Mouse (Mus musculus): ENCODE measurements around the gene Dcaf15. TPM values are rescaled to one million over a fixed set of nuclear protein-coding genes. Genes with fewer than 3 reads are reported as not detected.
A peak's percentile ranks its signal among the peaks of the same experiment; 100 is the strongest.

Dcaf15 gene
- polyA plus RNA-seq, 1 experiment from 2014 or later = 4.6 TPM

MicroRNAs within 50 kb of the gene (microRNA counts, 519-probe panel; counts per million panel counts)
- microRNA mmu-miR-709 = 2,054 counts per million, percentile 24 among the panel's probes with 10 or more counts

Small RNAs within 50 kb of the gene (microRNA-seq; reads per million reads assigned to microRNA genes)
- not detected for gene Mir709

Other genes starting within 250 kb of the Dcaf15 start
- gene Adgrl1, start 204.7 kb downstream of the Dcaf15 start, polyA plus RNA-seq (2015; fragmentation: Nextera tagmentation; extraction: Ambion mirVana) = 7.1 and 10.7 TPM in 2 replicates
- gene Gm10644, start 149.6 kb downstream of the Dcaf15 start, polyA plus RNA-seq (2015; fragmentation: Nextera tagmentation; extraction: Ambion mirVana) = 0.76 and 0.93 TPM in 2 replicates
- 55.8 and 63.3 TPM in 2 replicates for gene Asf1b, start 149.3 kb downstream of the Dcaf15 start, polyA plus RNA-seq (2015; fragmentation: Nextera tagmentation; extraction: Ambion mirVana)
- gene Prkaca, start 131.8 kb downstream of the Dcaf15 start, polyA plus RNA-seq (2015; fragmentation: Nextera tagmentation; extraction: Ambion mirVana) = 246 and 260 TPM in 2 replicates
- 5.6 and 5.9 TPM in 2 replicates for gene Samd1, start 107.1 kb downstream of the Dcaf15 start, polyA plus RNA-seq (2015; fragmentation: Nextera tagmentation; extraction: Ambion mirVana)
- gene 1700067K01Rik, start 103.3 kb downstream of the Dcaf15 start, polyA plus RNA-seq (2015; fragmentation: Nextera tagmentation; extraction: Ambion mirVana) = 0.74 and 0.90 TPM in 2 replicates
- gene 2210011C24Rik, start 92.6 kb downstream of the Dcaf15 start, polyA plus RNA-seq (2015; fragmentation: Nextera tagmentation; extraction: Ambion mirVana) = 0.31 and 0.57 TPM in 2 replicates
- 1.2 and 1.9 TPM in 2 replicates for gene Palm3, start 83.3 kb downstream of the Dcaf15 start, polyA plus RNA-seq (2015; fragmentation: Nextera tagmentation; extraction: Ambion mirVana)
- 5.4 and 6.6 TPM in 2 replicates for gene Il27ra, start 62.2 kb downstream of the Dcaf15 start, polyA plus RNA-seq (2015; fragmentation: Nextera tagmentation; extraction: Ambion mirVana)
- 0.39 TPM in 1 of 2 replicates, not detected in the other for gene Rln3, start 59.8 kb downstream of the Dcaf15 start, polyA plus RNA-seq (2015; fragmentation: Nextera tagmentation; extraction: Ambion mirVana)
- gene Gm10643, start 39.6 kb downstream of the Dcaf15 start, polyA plus RNA-seq (2015; fragmentation: Nextera tagmentation; extraction: Ambion mirVana) = 0.71 and 1.3 TPM in 2 replicates
- 4.5 and 7.4 TPM in 2 replicates for gene Rfx1, start 37.9 kb downstream of the Dcaf15 start, polyA plus RNA-seq (2015; fragmentation: Nextera tagmentation; extraction: Ambion mirVana)
- gene Podnl1, start 21.2 kb upstream of the Dcaf15 start, polyA plus RNA-seq (2015; fragmentation: Nextera tagmentation; extraction: Ambion mirVana) = 0.04 and 0.29 TPM in 2 replicates
- 11.9 and 18.7 TPM in 2 replicates for gene Cc2d1a, start 43.2 kb upstream of the Dcaf15 start, polyA plus RNA-seq (2015; fragmentation: Nextera tagmentation; extraction: Ambion mirVana)
- gene 4930432K21Rik, start 43.3 kb upstream of the Dcaf15 start, polyA plus RNA-seq (2015; fragmentation: Nextera tagmentation; extraction: Ambion mirVana) = 0.60 and 0.77 TPM in 2 replicates
- gene Nanos3, start 80.4 kb upstream of the Dcaf15 start, polyA plus RNA-seq (2015; fragmentation: Nextera tagmentation; extraction: Ambion mirVana) = 1.4 and 1.6 TPM in 2 replicates
- gene Zswim4, start 132.3 kb upstream of the Dcaf15 start, polyA plus RNA-seq (2015; fragmentation: Nextera tagmentation; extraction: Ambion mirVana) = 7.6 and 9.7 TPM in 2 replicates
- 290 and 291 TPM in 2 replicates for gene D8Ertd738e, start 145.0 kb upstream of the Dcaf15 start, polyA plus RNA-seq (2015; fragmentation: Nextera tagmentation; extraction: Ambion mirVana)
- 36.1 and 42.7 TPM in 2 replicates for gene Mri1, start 152.6 kb upstream of the Dcaf15 start, polyA plus RNA-seq (2015; fragmentation: Nextera tagmentation; extraction: Ambion mirVana)
- 15.2 and 15.7 TPM in 2 replicates for gene Ccdc130, start 165.6 kb upstream of the Dcaf15 start, polyA plus RNA-seq (2015; fragmentation: Nextera tagmentation; extraction: Ambion mirVana)